ENCODE assay signal across 14 mouse cellular contexts in genomic region chr9:114787716-114788115, GRCm38 (mm10). TPM values are rescaled to one million over a fixed set of nuclear protein-coding genes. Genes with fewer than 3 reads are reported as not detected.
DNase-seq lines count a peak whose midpoint lies in the region; ATAC-seq and TF ChIP-seq lines count a peak whose summit lies in the region.
"Had no signal": no experiment of that assay in that cellular context is flagged by ENCODE, and none has a peak within 500 bp of the region (broad histone marks: within the 10 kb centered on the region; RNA-seq: fewer than 3 reads in every experiment).

No protein-coding gene starts in this region.

- WGBS in liver, postnatal 0 days (ENCODE audit: insufficient replicate concordance), result 24% methylated on average over 7 of the region's 7 CpGs
- 93% methylated on average over 7 of the region's 7 CpGs for WGBS in hindbrain, embryonic 14.5 days

- TF ChIP-seq EP300 in liver, postnatal 0 days (IDR thresholded peaks at IDR 0.05; ENCODE audit: low read depth), result no peak

- DNase-seq in thymus, postnatal 0 days (ENCODE audit: low spot score), result peak; percentile 55
- no peak for DNase-seq in thymus, postnatal 14 days
- DNase-seq in liver, postnatal 0 days, result no peak
- DNase-seq in adrenal gland, adult (ENCODE audit: inconsistent age in 2 of 2, low spot score in 1 of 2), result no peak
- DNase-seq in adrenal gland, postnatal 10 days, result no peak
- no peak for DNase-seq in hindbrain, embryonic 14.5 days (ENCODE audit: low spot score)
- DNase-seq: cerebellum, adult 11-12 months; heart, postnatal 14 days; kidney, postnatal 14 days; lung, postnatal 14 days had no signal

- peaks cover 7% of the 10 kb centered on the region for H3K4me1 ChIP-seq in liver, postnatal 0 days (ENCODE audit: insufficient read depth)
- no peaks in the 10 kb centered on the region for H3K4me1 ChIP-seq in hindbrain, embryonic 14.5 days (replicated peaks; ENCODE audit: control insufficient read depth, insufficient read depth, low read length)

- no peak overlapping the region for H3K4me3 ChIP-seq in liver, postnatal 0 days (ENCODE audit: low read depth, low read length)
- H3K4me3 ChIP-seq in hindbrain, embryonic 14.5 days (replicated peaks; ENCODE audit: low read length), result no peak overlapping the region
- H3K4me3 ChIP-seq: intestine, embryonic 15.5 days; limb, embryonic 13.5 days; midbrain, embryonic 15.5 days had no signal

- H3K9ac ChIP-seq in liver, postnatal 0 days (replicated peaks), result no peak overlapping the region
- H3K9ac ChIP-seq in hindbrain, embryonic 14.5 days, result no peak overlapping the region
- H3K9ac ChIP-seq: intestine, embryonic 15.5 days; limb, embryonic 13.5 days; midbrain, embryonic 15.5 days had no signal

- H3K27ac ChIP-seq in liver, postnatal 0 days (ENCODE audit: low read depth), result peak overlapping the region; percentile 52
- no peak overlapping the region for H3K27ac ChIP-seq in hindbrain, embryonic 14.5 days
- H3K27ac ChIP-seq: intestine, embryonic 15.5 days; limb, embryonic 13.5 days; midbrain, embryonic 15.5 days had no signal

- peak; percentile 72 for ATAC-seq in activated CD4-positive, CD25-positive, alpha-beta regulatory T cell, adult 4 months
- peak; percentile 50 for ATAC-seq in liver, postnatal 0 days
- ATAC-seq in hindbrain, embryonic 14.5 days (ENCODE audit: low FRiP score), result no peak
- ATAC-seq: intestine, embryonic 15.5 days; midbrain, embryonic 15.5 days had no signal

- no peak for TF ChIP-seq CTCF in liver, postnatal 0 days (IDR thresholded peaks at IDR 0.05; ENCODE audit: low read depth)

- no peaks in the 10 kb centered on the region for H3K36me3 ChIP-seq in liver, postnatal 0 days (replicated peaks; ENCODE audit: insufficient read depth, low read length)
- H3K36me3 ChIP-seq in hindbrain, embryonic 14.5 days (replicated peaks; ENCODE audit: control insufficient read depth, insufficient read depth), result no peaks in the 10 kb centered on the region
- H3K36me3 ChIP-seq: intestine, embryonic 15.5 days; limb, embryonic 13.5 days; midbrain, embryonic 15.5 days had no signal

- H3K27me3 ChIP-seq in liver, postnatal 0 days (ENCODE audit: insufficient read depth, low read length), result no peaks in the 10 kb centered on the region
- H3K27me3 ChIP-seq in hindbrain, embryonic 14.5 days (ENCODE audit: control insufficient read depth, insufficient read depth, low read length), result no peaks in the 10 kb centered on the region
- H3K27me3 ChIP-seq: intestine, embryonic 15.5 days; limb, embryonic 13.5 days; midbrain, embryonic 15.5 days had no signal

- H3K9me3 ChIP-seq in liver, postnatal 0 days (ENCODE audit: low read length), result no peaks in the 10 kb centered on the region
- H3K9me3 ChIP-seq in hindbrain, embryonic 14.5 days (ENCODE audit: control insufficient read depth, low read length), result no peaks in the 10 kb centered on the region
- H3K9me3 ChIP-seq: intestine, embryonic 15.5 days; limb, embryonic 13.5 days; midbrain, embryonic 15.5 days had no signal

- no peak overlapping the region for H3K4me2 ChIP-seq in liver, postnatal 0 days (ENCODE audit: low read depth, low read length)
- no peak overlapping the region for H3K4me2 ChIP-seq in hindbrain, embryonic 14.5 days (replicated peaks)
- H3K4me2 ChIP-seq: intestine, embryonic 15.5 days; limb, embryonic 13.5 days; midbrain, embryonic 15.5 days had no signal

RNA-seq across cellular contexts. Expression of gene Cmtm7, which starts 6.1 kb away (rescaled TPM):
- 299 and 301 TPM in 2 replicates for polyA plus RNA-seq in thymus, postnatal 0 days (2015; fragmentation: Nextera tagmentation; extraction: Ambion mirVana)
- 100 to 1,000 TPM in 1 of 2 experiments, 10 to 100 TPM in 1; 90.6 to 114 TPM for polyA plus RNA-seq in activated CD4-positive, CD25-positive, alpha-beta regulatory T cell, adult 4 months (2017; shearing (Covaris generic))
- 57.7 and 58.2 TPM in 2 replicates for polyA plus RNA-seq in liver, postnatal 0 days (2015; fragmentation: Nextera tagmentation; extraction: Ambion mirVana)
- 10 to 100 TPM; 32.4 to 32.9 TPM for total RNA-seq in adrenal gland, postnatal 10 days (2021)
- polyA plus RNA-seq in hindbrain, embryonic 14.5 days (2014; fragmentation: Nextera tagmentation; extraction: Ambion mirVana), result 11.9 and 13.7 TPM in 2 replicates

RNA-seq across cellular contexts. Expression of gene Cmtm8, which starts 56.2 kb away (rescaled TPM):
- 10.5 and 10.6 TPM in 2 replicates for polyA plus RNA-seq in thymus, postnatal 0 days (2015; fragmentation: Nextera tagmentation; extraction: Ambion mirVana)
- not detected for polyA plus RNA-seq in activated CD4-positive, CD25-positive, alpha-beta regulatory T cell, adult 4 months (2017; shearing (Covaris generic))
- 109 and 110 TPM in 2 replicates for polyA plus RNA-seq in liver, postnatal 0 days (2015; fragmentation: Nextera tagmentation; extraction: Ambion mirVana)
- total RNA-seq in adrenal gland, postnatal 10 days (2021), result 10 to 100 TPM; 12.6 to 17.3 TPM
- polyA plus RNA-seq in hindbrain, embryonic 14.5 days (2014; fragmentation: Nextera tagmentation; extraction: Ambion mirVana), result 10.1 and 14.3 TPM in 2 replicates

RNA-seq across cellular contexts. Expression of gene Cmtm6, which starts 56.8 kb away (rescaled TPM):
- polyA plus RNA-seq in thymus, postnatal 0 days (2015; fragmentation: Nextera tagmentation; extraction: Ambion mirVana), result 92.2 and 93.4 TPM in 2 replicates
- 10 to 100 TPM; 77.1 to 88.5 TPM for polyA plus RNA-seq in activated CD4-positive, CD25-positive, alpha-beta regulatory T cell, adult 4 months (2017; shearing (Covaris generic))
- 27.7 and 30.1 TPM in 2 replicates for polyA plus RNA-seq in liver, postnatal 0 days (2015; fragmentation: Nextera tagmentation; extraction: Ambion mirVana)
- 10 to 100 TPM; 59.4 to 61.0 TPM for total RNA-seq in adrenal gland, postnatal 10 days (2021)
- polyA plus RNA-seq in hindbrain, embryonic 14.5 days (2014; fragmentation: Nextera tagmentation; extraction: Ambion mirVana), result 21.2 and 21.8 TPM in 2 replicates

Comparison
In these comparisons a context has a peak if more than half of its experiments do, and no peak if none do; other contexts are left out.
1. RNA of gene Cmtm8, which starts 56.2 kb away (polyA plus RNA-seq): 109 to 110 TPM in liver, postnatal 0 days, 10.1 to 14.3 TPM in hindbrain, embryonic 14.5 days and 10.5 to 10.6 TPM in thymus, postnatal 0 days; not detected in activated CD4-positive, CD25-positive, alpha-beta regulatory T cell, adult 4 months; every median in the first group is over 10 times any median in the second.